Mouse (Mus musculus) liver, embryonic 14.5 days (tissue): ENCODE measurements at regions not wholly inside any gene's neighbourhood (a gene's known extent, or its start where the extent isn't known, plus 50 kb on each side); places are given as distances from the start of the nearest gene placed in this dataset.

Experiments used
- ATAC-seq: fragments of 200-750 bp; cut with Nextera tagmentation; 2 replicates; pipeline ENCODE4 v1.8.0; 2017; ENCODE audit warnings: moderate number of reproducible peaks, mild to moderate bottlenecking, moderate library complexity; ENCODE audit not compliant: insufficient read depth
- DNase-seq, 3 experiments: peaks; one replicate each; pipeline ENCODE4 v3.0.0-alpha.2; 2012 to 2013; ENCODE audit warnings: low read depth in 3 of 3, low spot score in 3 of 3
- H3K27ac ChIP-seq: fragments of 300-500 bp; sonication (generic); 2 replicates; pipeline ENCODE4 v1.5.1; 2014; ENCODE audit warnings: moderate library complexity, mild to moderate bottlenecking, control low read depth, inconsistent platforms
- H3K27me3 ChIP-seq: fragments of 300-500 bp; sonication (generic); 2 replicates; pipeline ENCODE4 v1.6.1; 2014; ENCODE audit warnings: mild to moderate bottlenecking, low read length, moderate library complexity; ENCODE audit not compliant: control insufficient read depth, insufficient read depth
- H3K36me3 ChIP-seq: fragments of 300-500 bp; sonication (generic); replicated peaks from 2 replicates; pipeline ENCODE4 v1.6.1; 2014; ENCODE audit warnings: low read depth; ENCODE audit not compliant: control insufficient read depth, insufficient read depth
- H3K4me1 ChIP-seq, 2 experiments: fragments of 200-500 bp in 1 of 2; fragments of 300-500 bp in 1 of 2; sonication (generic) in 1 of 2; replicated peaks; 2 replicates each; pipeline ENCODE4 v1.6.1; 2012 to 2014; ENCODE audit warnings: antibody characterized with exemption in 1 of 2, inconsistent platforms in 1 of 2, low read length in 1 of 2; ENCODE audit not compliant: control insufficient read depth in 2 of 2, insufficient read depth in 2 of 2
- H3K4me2 ChIP-seq: fragments of 300-500 bp; sonication (generic); 2 replicates; pipeline ENCODE4 v1.6.1; 2014; ENCODE audit warnings: low read depth, mild to moderate bottlenecking, control low read depth, moderate library complexity
- H3K4me3 ChIP-seq, 2 experiments: fragments of 200-500 bp in 1 of 2; fragments of 300-500 bp in 1 of 2; sonication (generic) in 1 of 2; 2 replicates each; pipeline ENCODE4 v1.5.1; 2012 to 2014; ENCODE audit warnings: low read depth in 2 of 2, low read length in 2 of 2, mild to moderate bottlenecking in 2 of 2, control low read depth in 1 of 2, inconsistent platforms in 1 of 2, moderate library complexity in 1 of 2; ENCODE audit not compliant: insufficient read depth in 1 of 2
- H3K9ac ChIP-seq: fragments of 300-500 bp; sonication (generic); replicated peaks from 2 replicates; pipeline ENCODE4 v1.6.1; 2014; ENCODE audit warnings: mild to moderate bottlenecking, control low read depth, moderate library complexity
- H3K9me3 ChIP-seq: fragments of 300-500 bp; sonication (generic); 2 replicates; pipeline ENCODE4 v1.6.1; 2016; ENCODE audit warnings: low read length, mixed read lengths; ENCODE audit not compliant: control insufficient read depth
- CTCF ChIP-seq: IDR thresholded peaks from 2 replicates; pipeline ENCODE4 v1.5.1; 2016; ENCODE audit warnings: antibody characterized with exemption, low read depth, control low read depth
- EP300 ChIP-seq: IDR thresholded peaks from 2 replicates; pipeline ENCODE4 v1.6.1; 2016; ENCODE audit warnings: antibody characterized with exemption, low read depth
- WGBS: fragments of 180-500 bp; shearing (Covaris S2); extraction: QIAGEN DNeasy Blood & Tissue Kit; methylation state at CpG from one replicate; pipeline ENCODE4 v1.1.7; 2014; ENCODE audit not compliant: insufficient replicate concordance; 5-methylcytosine and 5-hydroxymethylcytosine counted together

- WGBS, result 39% methylated on average over 3 of the region's 3 CpGs
- DNase-seq (no peak), ATAC-seq (no peak)
- no peak for TF ChIP-seq CTCF
- TF ChIP-seq EP300, result no peak
- no peak overlapping the region for H3K27ac ChIP-seq
- H3K36me3 ChIP-seq, result no peaks in the 10 kb centered on the region
- H3K27me3 ChIP-seq, result no peaks in the 10 kb centered on the region
- H3K4me3 ChIP-seq, result no peak overlapping the region
- H3K9me3 ChIP-seq, result no peaks in the 10 kb centered on the region
- no peak overlapping the region for H3K9ac ChIP-seq
- H3K4me1 ChIP-seq, result peaks cover 0 to 14% of the 10 kb centered on the region in 2 experiments; a peak in 2 of 4 replicates
- H3K4me2 ChIP-seq, result no peak overlapping the region
These were observed 101.2 kb upstream of the Mpp6 start for GRCm38 (mm10) chr6:50008869-50009268.

- Histone ChIP-seq H3K27me3 (no peaks in the 10 kb centered on the region), H3K4me1 (peaks cover 0 to 14% of the 10 kb centered on the region in 2 experiments; a peak in 2 of 4 replicates), H3K4me2 (no peak overlapping the region), H3K27ac (no peak overlapping the region), H3K36me3 (no peaks in the 10 kb centered on the region), H3K9me3 (no peaks in the 10 kb centered on the region), H3K9ac (no peak overlapping the region), H3K4me3 (no peak overlapping the region)
- TF ChIP-seq CTCF (no peak), EP300 (no peak)
- DNase-seq (no peak), ATAC-seq (no peak)
- 7% methylated on average over 7 of the region's 7 CpGs for WGBS
These were observed 100.7 kb upstream of the Mpp6 start for GRCm38 (mm10) chr6:50009339-50009738.

DNA sequence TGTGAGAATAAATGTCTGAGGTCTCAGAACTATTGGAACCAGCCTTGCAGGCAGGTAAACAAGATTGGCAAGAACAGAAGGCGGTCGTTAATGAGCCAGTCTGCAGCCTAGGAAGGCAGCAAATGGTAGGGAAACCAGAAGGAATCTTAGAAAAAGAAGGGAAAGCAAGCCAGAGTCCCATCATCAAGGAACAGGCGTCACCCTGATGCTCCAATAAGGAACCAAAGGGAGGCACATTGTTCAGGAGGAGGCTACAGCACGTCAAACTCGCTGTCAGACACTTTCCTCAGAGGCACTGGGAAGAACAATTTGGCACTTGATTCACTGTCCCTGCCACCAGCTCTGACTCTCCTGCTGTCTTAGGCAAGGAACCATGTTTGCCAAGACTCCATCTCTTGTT lies 100.2 kb upstream of the Mpp6 start:
- Histone ChIP-seq H3K9ac (no peak overlapping the region), H3K4me1 (peaks cover 0 to 14% of the 10 kb centered on the region in 2 experiments; a peak in 2 of 4 replicates), H3K9me3 (no peaks in the 10 kb centered on the region), H3K4me3 (no peak overlapping the region), H3K27ac (no peak overlapping the region), H3K4me2 (no peak overlapping the region), H3K36me3 (no peaks in the 10 kb centered on the region), H3K27me3 (no peaks in the 10 kb centered on the region)
- WGBS, result 55% methylated on average over 5 of the region's 5 CpGs
- DNase-seq, result no peak
- ATAC-seq, result no peak
- TF ChIP-seq CTCF, result no peak
- TF ChIP-seq EP300, result no peak

DNA sequence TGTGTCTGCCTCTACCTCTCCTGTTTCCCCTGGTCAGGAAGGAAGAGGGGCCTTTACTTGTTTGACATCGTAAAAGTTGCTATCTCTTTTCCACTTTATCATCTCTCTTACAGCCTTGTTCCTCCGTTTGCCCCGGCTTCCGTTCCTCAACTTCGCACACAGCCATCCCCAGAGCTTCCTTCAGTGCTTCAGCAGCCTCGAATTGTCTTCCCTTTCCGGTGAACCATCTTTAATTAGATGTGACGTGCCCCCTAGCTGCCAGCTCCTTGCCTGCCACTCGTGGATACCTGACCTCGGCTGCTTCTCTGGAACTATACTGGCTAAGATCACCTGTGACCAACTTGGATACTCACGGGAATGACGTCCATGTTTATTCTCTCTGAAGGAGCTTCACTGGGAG lies 99.0 kb upstream of the Mpp6 start:
- Histone ChIP-seq H3K27ac (no peak overlapping the region), H3K9ac (no peak overlapping the region), H3K4me2 (no peak overlapping the region), H3K9me3 (no peaks in the 10 kb centered on the region), H3K36me3 (no peaks in the 10 kb centered on the region), H3K27me3 (no peaks in the 10 kb centered on the region), H3K4me1 (peaks cover 0 to 14% of the 10 kb centered on the region in 2 experiments; a peak in 2 of 4 replicates), H3K4me3 (no peak overlapping the region)
- TF ChIP-seq CTCF, result 0 out of 2 replicates have a peak, but pooled peaks have one; percentile 3
- no peak for TF ChIP-seq EP300
- no peak for DNase-seq
- no peak for ATAC-seq
- 18% methylated on average over 12 of the region's 12 CpGs for WGBS

DNA sequence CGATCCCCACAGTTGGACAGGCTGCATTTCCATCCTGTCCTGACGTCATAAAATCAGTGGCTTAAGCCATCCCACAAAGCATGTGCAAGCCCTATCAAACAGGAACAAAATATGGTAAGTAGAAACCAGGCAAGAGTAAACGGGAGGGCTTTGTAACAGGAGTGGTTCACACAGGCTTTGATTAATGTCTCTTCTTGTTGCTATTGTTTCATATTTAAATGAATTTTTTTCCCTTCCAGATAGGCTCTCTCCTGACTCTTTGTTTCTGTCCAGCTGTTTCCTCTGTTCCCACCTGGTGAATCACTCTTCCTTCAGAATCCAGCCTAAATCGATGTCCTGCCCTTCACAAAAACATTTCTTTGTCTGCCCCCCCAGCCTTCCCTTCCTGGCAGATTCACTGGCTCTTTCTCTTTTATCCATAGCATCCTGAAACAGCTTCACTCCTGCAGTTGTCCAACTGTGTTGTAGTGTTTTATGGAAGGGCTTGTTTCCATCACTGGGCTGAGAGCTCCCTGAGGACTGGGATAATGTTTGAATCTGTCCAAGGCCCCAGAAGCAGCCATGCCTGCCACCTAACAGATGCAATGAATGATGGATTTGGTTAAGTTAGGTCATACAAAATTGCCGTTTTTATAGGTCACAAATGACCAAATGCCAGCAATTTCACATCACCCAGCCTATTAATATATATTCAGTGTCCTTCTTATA lies 98.1 kb upstream of the Mpp6 start:
- no peak overlapping the region for H3K4me3 ChIP-seq
- H3K9me3 ChIP-seq, result no peaks in the 10 kb centered on the region
- no peaks in the 10 kb centered on the region for H3K27me3 ChIP-seq
- H3K9ac ChIP-seq, result no peak overlapping the region
- WGBS, result 45% methylated on average over 5 of the region's 5 CpGs
- DNase-seq (no peak), ATAC-seq (no peak)
- H3K4me1 ChIP-seq, result peaks cover 0 to 14% of the 10 kb centered on the region in 2 experiments; a peak in 2 of 4 replicates
- no peak overlapping the region for H3K27ac ChIP-seq
- no peak overlapping the region for H3K4me2 ChIP-seq
- H3K36me3 ChIP-seq, result no peaks in the 10 kb centered on the region
- no peak for TF ChIP-seq EP300
- no peak for TF ChIP-seq CTCF
